Mouse (Mus musculus) cerebral cortex, adult 2 months (tissue): ENCODE data around the gene Tmeff1.

ENCODE experiments used
- WGBS: fragments of 180-500 bp; shearing (Covaris S2); methylation state at CpG from one replicate; pipeline ENCODE4 v1.1.7; 2018; 5-methylcytosine and 5-hydroxymethylcytosine counted together

The Tmeff1 gene

GRCm38 (mm10) chr4:48584421-48585240, at the start of gene Tmeff1:
TSS of gene Tmeff1 (plus strand) at chr4:48585174.
- WGBS = 2% methylated on average over 59 of the region's 64 CpGs

GRCm38 (mm10) chr4:48536275-48536674, 48.7 kb upstream of the Tmeff1 start:
- 91% methylated on average over 5 of the region's 5 CpGs for WGBS

GRCm38 (mm10) chr4:48537024-48537423, 48.0 kb upstream of the Tmeff1 start:
- 77% methylated on average over 5 of the region's 5 CpGs for WGBS

- 92% methylated on average over 2 of the region's 2 CpGs for WGBS
Measured at GRCm38 (mm10) chr4:48538581-48538980, 46.4 kb upstream of the Tmeff1 start.

- WGBS = 6% methylated on average over 85 of the region's 86 CpGs
Measured at GRCm38 (mm10) chr4:48539841-48540575, 45.0 kb upstream of the Tmeff1 start, which contains the start of gene Msantd3. TSS of gene Msantd3 (plus strand) at chr4:48539935.

- WGBS = 2% methylated on average over 50 of the region's 50 CpGs
Measured at GRCm38 (mm10) chr4:48540576-48541111, 44.3 kb upstream of the Tmeff1 start.

- 30% methylated on average over 15 of the region's 15 CpGs for WGBS
Measured at GRCm38 (mm10) chr4:48541526-48542250, 43.3 kb upstream of the Tmeff1 start.

- WGBS = 29% methylated on average over 5 of the region's 5 CpGs
Measured at GRCm38 (mm10) chr4:48542351-48542750, 42.6 kb upstream of the Tmeff1 start.

- 77% methylated on average over 6 of the region's 6 CpGs for WGBS
Measured at GRCm38 (mm10) chr4:48543071-48543865, 41.7 kb upstream of the Tmeff1 start.

GRCm38 (mm10) chr4:48544141-48544540, 40.8 kb upstream of the Tmeff1 start:
- WGBS = 86% methylated on average over 8 of the region's 8 CpGs

GRCm38 (mm10) chr4:48545966-48546365, 39.0 kb upstream of the Tmeff1 start:
- WGBS = 71% methylated on average over 12 of the region's 12 CpGs

- 69% methylated on average over 9 of the region's 9 CpGs for WGBS
Measured at GRCm38 (mm10) chr4:48546568-48547496, 38.1 kb upstream of the Tmeff1 start.

GRCm38 (mm10) chr4:48548393-48549045, 36.5 kb upstream of the Tmeff1 start:
- 65% methylated on average over 6 of the region's 6 CpGs for WGBS

- 71% methylated on average over 5 of the region's 5 CpGs for WGBS
Measured at GRCm38 (mm10) chr4:48549661-48550060, 35.3 kb upstream of the Tmeff1 start.

GRCm38 (mm10) chr4:48552486-48553064, 32.4 kb upstream of the Tmeff1 start:
- WGBS = 85% methylated on average over 27 of the region's 27 CpGs

- WGBS = 63% methylated on average over 7 of the region's 7 CpGs
Measured at GRCm38 (mm10) chr4:48554132-48554531, 30.8 kb upstream of the Tmeff1 start.

- 31% methylated on average over 3 of the region's 3 CpGs for WGBS
Measured at GRCm38 (mm10) chr4:48555729-48556128, 29.2 kb upstream of the Tmeff1 start.

- WGBS = 77% methylated on average over 14 of the region's 14 CpGs
Measured at GRCm38 (mm10) chr4:48559652-48560051, 25.3 kb upstream of the Tmeff1 start.

- WGBS = 88% methylated on average over 8 of the region's 8 CpGs
Measured at GRCm38 (mm10) chr4:48561824-48562223, 23.1 kb upstream of the Tmeff1 start.
